Mouse (Mus musculus) liver, adult 2 months (tissue): ENCODE data around the gene Ptprb.

Experiments used
- CTCF ChIP-seq: fragments of 200-500 bp; IDR thresholded peaks from 2 replicates; pipeline ENCODE4 v1.5.1; 2011; ENCODE audit warnings: low read depth, low read length, control low read depth
- POLR2A ChIP-seq: fragments of 200-500 bp; IDR thresholded peaks from 2 replicates; pipeline ENCODE4 v1.6.1; 2011; ENCODE audit warnings: low read length, control low read depth; ENCODE audit not compliant: insufficient read depth; ENCODE audit errors: extremely low read depth

DNA sequence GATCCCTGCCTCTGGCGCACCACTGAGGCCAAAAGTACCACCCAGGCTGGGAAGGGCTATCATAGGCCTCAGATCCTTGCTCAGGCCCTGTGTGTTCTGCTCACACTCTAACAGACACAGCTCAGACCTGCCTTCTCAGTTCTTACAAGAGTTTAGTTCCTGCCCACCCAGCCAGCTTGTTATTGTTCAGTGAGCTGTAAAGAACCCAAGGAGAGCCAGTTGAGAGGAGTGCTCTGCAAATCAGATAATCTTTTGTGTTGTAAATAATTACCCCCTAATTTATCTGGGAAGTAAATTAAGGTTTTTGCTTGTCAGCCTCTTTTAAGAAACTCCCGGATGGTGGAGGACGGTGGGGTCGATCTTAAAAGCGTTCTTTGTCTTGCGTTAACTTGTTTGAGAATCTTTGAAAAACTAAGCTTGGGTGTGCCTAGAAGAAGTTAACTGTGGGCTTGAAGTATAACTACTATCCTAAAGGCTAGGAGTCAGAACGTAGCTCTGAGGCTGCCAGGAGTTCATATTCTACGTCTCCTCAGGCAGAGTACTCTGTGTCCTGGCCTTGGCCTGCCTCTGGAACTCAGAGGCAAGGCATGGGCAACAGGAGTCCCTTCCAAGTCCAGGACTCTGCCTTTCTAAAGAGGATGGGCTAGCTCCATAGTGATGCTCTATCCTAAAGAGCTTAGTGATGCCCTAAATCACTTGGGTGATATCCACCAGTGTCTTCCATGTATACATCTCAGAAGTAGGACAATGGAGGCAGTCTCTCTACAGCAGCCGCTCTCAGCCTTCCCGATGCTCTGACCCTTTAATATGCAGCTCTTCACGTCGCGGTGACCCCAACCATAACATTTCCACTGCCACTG, 107.7 kb downstream of the Ptprb start:
- TF ChIP-seq POLR2A (no peak), CTCF (no peak)
